Mouse (Mus musculus): ENCODE measurements around the gene Acot5. TPM values are rescaled to one million over a fixed set of nuclear protein-coding genes. Genes with fewer than 3 reads are reported as not detected.

Acot5 gene
- total and polyA plus RNA-seq, 3 experiments, result not detected

DNA sequence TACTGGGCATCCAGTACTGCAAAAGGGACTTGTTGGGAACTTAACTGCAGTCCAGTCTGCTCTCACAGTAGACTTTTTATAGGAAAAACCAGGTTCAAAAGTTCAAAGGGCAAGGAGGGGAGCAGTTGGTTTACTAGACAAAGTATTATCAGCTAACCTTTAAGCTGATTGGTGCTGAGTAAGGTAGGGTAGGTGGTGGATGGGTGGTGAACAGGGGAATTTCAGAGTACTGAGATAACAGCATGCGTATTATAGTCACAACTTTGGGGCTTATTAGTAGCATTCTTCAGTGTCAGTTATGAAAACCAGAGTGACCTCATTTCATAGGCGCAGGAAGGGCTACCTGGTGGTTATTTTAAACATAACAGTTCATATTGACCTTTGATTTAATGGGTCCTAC is 30.5 kb downstream of the Acot5 start:
- Histone ChIP-seq H3K27ac (ENCODE audit: control insufficient read depth, low read depth, low read length) (no peak overlapping the region), H3K4me3 (ENCODE audit: control insufficient read depth in 1 of 2, insufficient read depth in 1 of 2, low read depth in 2 of 2, low read length in 2 of 2) (no peak overlapping the region; a peak in 1 of 4 replicates), H3K4me1 (ENCODE audit: control insufficient read depth in 1 of 2, insufficient read depth in 2 of 2, low read length in 2 of 2) (peaks cover 6 to 10% of the 10 kb centered on the region in 2 experiments), H3K9me3 (replicated peaks; ENCODE audit: insufficient read depth, low read length) (no peaks in the 10 kb centered on the region), H3K79me2 (ENCODE audit: control insufficient read depth, insufficient read depth, low read length, poor library complexity) (peaks cover 2% of the 10 kb centered on the region; the same call in 1 of the 2 replicates), H3K9ac (ENCODE audit: control insufficient read depth, low read depth, low read length, poor library complexity, severe bottlenecking) (no peak overlapping the region), H3K27me3 (ENCODE audit: control insufficient read depth in 1 of 2, insufficient read depth in 2 of 2, low read length in 2 of 2) (no peaks in the 10 kb centered on the region), H3K36me3 (ENCODE audit: control insufficient read depth in 1 of 2, insufficient read depth in 2 of 2, low read length in 2 of 2) (peaks cover 0 to 17% of the 10 kb centered on the region in 2 experiments; a peak in 2 of 4 replicates)
- TF ChIP-seq CHD1 (IDR thresholded peaks at IDR 0.05; ENCODE audit: low read depth, low read length) (no peak), SMC3 (IDR thresholded peaks at IDR 0.05; ENCODE audit: low read depth, low read length) (no peak), NRF1 (IDR thresholded peaks at IDR 0.05; ENCODE audit: insufficient read depth, low read depth, low read length, poor library complexity, severe bottlenecking) (no peak), JUND (IDR thresholded peaks at IDR 0.05; ENCODE audit: low read depth, low read length) (no peak), GABPA (IDR thresholded peaks at IDR 0.05; ENCODE audit: low read depth, low read length) (no peak), KAT2A (conservative IDR thresholded peaks at IDR 0.05; ENCODE audit: low read depth, low read length) (no peak), TBP (IDR thresholded peaks at IDR 0.05; ENCODE audit: low read depth, low read length) (no peak), MEF2A (IDR thresholded peaks at IDR 0.05; ENCODE audit: extremely low read depth, insufficient replicate concordance, low read depth, low read length, poor library complexity, severe bottlenecking) (no peak), GATA1 (IDR thresholded peaks at IDR 0.05; ENCODE audit: low read depth, low read length) (peak; percentile 52), MAX (IDR thresholded peaks at IDR 0.05; ENCODE audit: low read length) (0 out of 2 replicates have a peak, but pooled peaks have one; percentile 42), ETS1 (IDR thresholded peaks at IDR 0.05; ENCODE audit: low read depth, low read length) (0 out of 2 replicates have a peak, but pooled peaks have one; percentile 3), ZKSCAN1 (IDR thresholded peaks at IDR 0.05; ENCODE audit: low read depth, low read length) (no peak), ZNF384 (IDR thresholded peaks at IDR 0.05; ENCODE audit: low read depth, low read length) (no peak), RAD21 (IDR thresholded peaks at IDR 0.05; ENCODE audit: low read depth, low read length) (no peak), MYB (IDR thresholded peaks at IDR 0.05; ENCODE audit: low read depth, low read length) (no peak), TCF12 (IDR thresholded peaks at IDR 0.05; ENCODE audit: low read depth, low read length) (no peak)
- peak; percentile 59 for DNase-seq (ENCODE audit: low read depth, low spot score)

DNA sequence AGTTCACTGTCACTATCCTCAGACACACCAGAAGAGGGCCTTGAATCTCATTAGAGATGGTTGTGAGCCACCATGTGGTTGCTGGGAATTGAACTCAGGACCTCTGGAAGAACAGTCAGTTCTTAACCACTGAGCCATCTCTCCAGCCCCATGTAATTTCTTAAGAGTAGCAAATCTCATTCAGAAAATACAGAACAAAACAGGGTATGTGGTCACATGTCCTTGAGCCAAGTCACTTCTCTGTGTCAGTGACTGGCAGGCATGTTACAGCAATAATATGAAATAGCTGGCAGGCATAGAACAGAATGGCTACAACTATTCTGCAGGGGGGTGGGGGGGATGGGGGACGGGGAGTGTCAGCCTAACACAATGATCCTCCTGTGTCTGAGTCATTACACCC is 30.9 kb downstream of the Acot5 start:
- peak overlapping the region; percentile 85; the same call in 1 of the 2 replicates for H3K9ac ChIP-seq (ENCODE audit: control insufficient read depth, low read depth, low read length, poor library complexity, severe bottlenecking)

More for the DNA sequence above, 30.9 kb downstream of the Acot5 start:
- Histone ChIP-seq H3K4me1 (ENCODE audit: control insufficient read depth in 1 of 2, insufficient read depth in 2 of 2, low read length in 2 of 2) (peaks cover 6 to 10% of the 10 kb centered on the region in 2 experiments), H3K27ac (ENCODE audit: control insufficient read depth, low read depth, low read length) (no peak overlapping the region), H3K9me3 (replicated peaks; ENCODE audit: insufficient read depth, low read length) (no peaks in the 10 kb centered on the region), H3K4me3 (ENCODE audit: control insufficient read depth in 1 of 2, insufficient read depth in 1 of 2, low read depth in 2 of 2, low read length in 2 of 2) (peak overlapping the region in 1 of 2 experiments; percentile 80; a peak in 1 of 4 replicates), H3K79me2 (ENCODE audit: control insufficient read depth, insufficient read depth, low read length, poor library complexity) (peaks cover 2% of the 10 kb centered on the region; the same call in 1 of the 2 replicates), H3K36me3 (ENCODE audit: control insufficient read depth in 1 of 2, insufficient read depth in 2 of 2, low read length in 2 of 2) (peaks cover 0 to 19% of the 10 kb centered on the region in 2 experiments; a peak in 2 of 4 replicates), H3K27me3 (ENCODE audit: control insufficient read depth in 1 of 2, insufficient read depth in 2 of 2, low read length in 2 of 2) (no peaks in the 10 kb centered on the region)
- no peak for TF ChIP-seq ZNF384 (IDR thresholded peaks at IDR 0.05; ENCODE audit: low read depth, low read length)
- TF ChIP-seq USF1 (IDR thresholded peaks at IDR 0.05; ENCODE audit: low read depth, low read length), result peak; percentile 66; the same call in 1 of the 2 replicates
- DNase-seq (ENCODE audit: low read depth, low spot score), result no peak
